Mouse (Mus musculus) heart, postnatal 0 days (tissue): ENCODE results near the gene Tmbim7.

Experiments used
- CTCF ChIP-seq: IDR thresholded peaks from 2 replicates; pipeline ENCODE4 v1.5.1; 2016; ENCODE audit warnings: antibody characterized with exemption, control low read depth, low read depth
- EP300 ChIP-seq: IDR thresholded peaks from 2 replicates; pipeline ENCODE4 v1.6.1; 2016; ENCODE audit warnings: antibody characterized with exemption, low read depth

- no peak for TF ChIP-seq EP300
- no peak for TF ChIP-seq CTCF
Measured at GRCm38 (mm10) chr5:3607114-3607513, 43.9 kb upstream of the Tmbim7 start.
